Mouse (Mus musculus): ENCODE data around the gene Vgll2. TPM values are rescaled to one million over a fixed set of nuclear protein-coding genes. Genes with fewer than 3 reads are reported as not detected.

Vgll2 gene
- total RNA-seq, 4 experiments from 2014 or later, result 0.83 to 2.1 (median 1.1) TPM

Small RNA genes within 50 kb of the gene (microRNA-seq; reads per million reads assigned to microRNA genes)
- not detected for gene Gm24084

Other genes with a start within 250 kb of the Vgll2 start
- gene Ros1, start 172.7 kb downstream of the Vgll2 start, total RNA-seq (2022), result under 1 TPM in 1 of 4 experiments, not detected in 3; 0.03 TPM
- gene Dcbld1, start 211.1 kb downstream of the Vgll2 start, total RNA-seq (2022), result 1 to 10 TPM; 3.4 to 4.4 (median 4.0) TPM